Mouse (Mus musculus) kidney, adult 2 months (tissue): ENCODE measurements around the gene Bri3bp.

Source experiments
- CTCF ChIP-seq: fragments of 200-500 bp; conservative IDR thresholded peaks from 2 replicates; pipeline ENCODE4 v1.5.1; 2011; ENCODE audit warnings: low read depth, mild to moderate bottlenecking, control low read depth, low read length, moderate library complexity, mixed read lengths; ENCODE audit not compliant: insufficient read depth, insufficient read length
- POLR2A ChIP-seq: fragments of 200-500 bp; IDR thresholded peaks from one replicate; pipeline ENCODE4 v1.6.1; 2011; ENCODE audit warnings: low read depth, low read length, control low read depth

DNA sequence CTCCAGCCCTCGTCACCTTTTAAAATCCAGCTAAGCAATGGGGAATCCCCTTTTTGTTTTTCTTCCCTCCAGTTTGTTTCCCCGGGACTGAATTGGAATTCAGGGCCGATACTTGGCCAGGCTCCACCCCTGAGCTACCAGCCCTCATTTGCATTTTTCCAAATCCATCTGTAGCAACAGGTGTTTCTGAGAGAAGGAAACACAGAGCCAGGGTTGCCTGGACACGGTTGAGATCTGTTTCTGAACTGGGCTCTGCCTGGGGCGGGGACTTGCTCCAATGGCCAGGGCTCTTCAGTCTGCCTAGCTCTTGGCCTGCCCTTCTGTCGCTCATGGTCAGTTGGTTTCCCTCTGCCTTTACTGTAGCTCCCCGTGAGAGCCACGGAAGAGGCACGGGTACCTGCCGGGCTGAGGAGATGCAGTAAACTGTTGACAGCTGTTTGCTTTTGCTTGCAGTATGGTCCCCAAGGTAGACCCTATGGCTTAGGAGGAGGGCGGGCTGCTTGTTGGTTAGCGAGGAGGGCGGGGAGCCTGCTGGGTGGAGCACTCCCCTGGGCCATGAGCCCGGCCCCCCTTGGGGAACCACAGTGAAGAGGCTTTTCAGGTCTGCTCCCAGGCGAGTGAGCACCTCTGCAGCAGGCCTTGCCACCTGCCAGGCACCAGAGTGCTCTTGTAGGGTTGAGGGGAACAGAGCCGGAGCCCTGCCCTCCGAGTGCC lies 51.2 kb downstream of the Bri3bp start:
- TF ChIP-seq CTCF = no peak
- TF ChIP-seq POLR2A = no peak
